Mouse (Mus musculus) lung, embryonic 15.5 days (tissue): ENCODE measurements at regions not wholly inside any gene's neighbourhood (a gene's known extent, or its start where the extent isn't known, plus 50 kb on each side); places are given as distances from the start of the nearest gene placed in this dataset.

Experiments used
- ATAC-seq: fragments of 200-750 bp; cut with Nextera tagmentation; 2 replicates; pipeline ENCODE4 v1.8.0; 2017; ENCODE audit warnings: moderate number of reproducible peaks, borderline replicate concordance; ENCODE audit not compliant: low FRiP score, low TSS enrichment; ENCODE audit errors: extremely low read depth
- H3K27ac ChIP-seq: fragments of 300-500 bp; sonication (generic); 2 replicates; pipeline ENCODE4 v1.5.1; 2015; ENCODE audit warnings: moderate library complexity, mild to moderate bottlenecking, inconsistent platforms
- H3K27me3 ChIP-seq: fragments of 300-500 bp; sonication (generic); 2 replicates; pipeline ENCODE4 v1.6.1; 2015; ENCODE audit warnings: inconsistent platforms
- H3K36me3 ChIP-seq: fragments of 300-500 bp; sonication (generic); 2 replicates; pipeline ENCODE4 v1.6.1; 2015; ENCODE audit warnings: inconsistent platforms
- H3K4me1 ChIP-seq: fragments of 300-500 bp; sonication (generic); 2 replicates; pipeline ENCODE4 v1.6.1; 2015; ENCODE audit warnings: inconsistent platforms
- H3K4me2 ChIP-seq: fragments of 300-500 bp; sonication (generic); 2 replicates; pipeline ENCODE4 v1.6.1; 2015; ENCODE audit warnings: inconsistent platforms, mild to moderate bottlenecking, moderate library complexity
- H3K4me3 ChIP-seq: fragments of 300-500 bp; sonication (generic); 2 replicates; pipeline ENCODE4 v1.5.1; 2015; ENCODE audit warnings: mild to moderate bottlenecking, inconsistent platforms
- H3K9ac ChIP-seq: fragments of 300-500 bp; sonication (generic); 2 replicates; pipeline ENCODE4 v1.6.1; 2015; ENCODE audit warnings: inconsistent platforms
- H3K9me3 ChIP-seq: fragments of 300-500 bp; sonication (generic); 2 replicates; pipeline ENCODE4 v1.6.1; 2016; ENCODE audit warnings: inconsistent platforms
- WGBS: fragments of 180-500 bp; shearing (Covaris S2); methylation state at CpG from one replicate; pipeline ENCODE4 v1.1.7; 2015; 5-methylcytosine and 5-hydroxymethylcytosine counted together

GRCm38 (mm10) chr10:17331607-17332008 is 391.4 kb upstream of the Cited2 start:
- Histone ChIP-seq H3K9me3 (no peaks in the 10 kb centered on the region), H3K27ac (no peak overlapping the region), H3K27me3 (no peaks in the 10 kb centered on the region), H3K36me3 (no peaks in the 10 kb centered on the region), H3K4me3 (peak overlapping the region; percentile 24), H3K4me1 (peaks cover 23% of the 10 kb centered on the region; the same call in 1 of the 2 replicates), H3K4me2 (peak overlapping the region; percentile 46), H3K9ac (peak overlapping the region; percentile 28; the same call in 1 of the 2 replicates)
- ATAC-seq: peak; percentile 35; the same call in 1 of the 2 replicates
- WGBS: 4% methylated on average over 7 of the region's 7 CpGs

DNA sequence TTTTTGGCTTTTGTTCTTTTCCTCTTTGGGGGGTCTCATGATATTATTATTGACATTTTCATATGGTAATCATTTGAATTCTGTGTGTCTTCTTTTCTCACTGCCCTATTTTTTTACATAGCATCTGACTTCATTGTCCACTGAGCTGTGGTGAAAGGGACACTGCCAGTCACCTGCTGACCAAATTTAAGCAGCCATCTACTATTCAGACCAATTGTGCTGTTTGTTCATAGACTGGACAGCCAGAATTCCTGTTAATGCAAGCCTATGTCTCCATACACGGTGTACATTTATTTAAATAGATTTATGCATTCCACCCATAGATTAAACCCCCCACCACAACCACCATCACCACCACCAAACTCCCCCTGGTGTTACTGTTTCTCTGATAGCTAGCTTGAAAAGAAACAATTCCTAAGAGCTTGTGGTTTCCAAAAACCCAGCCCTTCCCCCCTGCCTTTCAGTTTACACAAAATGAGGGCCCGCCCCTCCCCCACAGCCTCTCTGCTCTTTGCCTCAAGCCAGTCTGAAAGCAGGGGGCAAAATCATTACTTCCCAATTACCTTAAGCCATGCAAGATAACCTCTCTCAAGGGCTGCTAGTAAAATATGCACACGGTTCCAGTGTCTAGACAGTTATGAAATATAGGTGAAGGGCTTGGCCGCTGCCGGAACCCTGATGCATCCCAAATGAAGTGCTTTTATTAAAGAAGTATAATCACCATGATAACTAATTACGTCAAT is 390.8 kb upstream of the Cited2 start:
- H3K4me1 ChIP-seq: peaks cover 23% of the 10 kb centered on the region; the same call in 1 of the 2 replicates
- H3K36me3 ChIP-seq: no peaks in the 10 kb centered on the region
- no peak overlapping the region for H3K9ac ChIP-seq
- no peak for ATAC-seq
- no peaks in the 10 kb centered on the region for H3K9me3 ChIP-seq
- 33% methylated on average over 6 of the region's 6 CpGs for WGBS
- peak overlapping the region; percentile 46 for H3K4me2 ChIP-seq
- H3K4me3 ChIP-seq: no peak overlapping the region; the same call in 1 of the 2 replicates
- no peak overlapping the region for H3K27ac ChIP-seq
- no peaks in the 10 kb centered on the region for H3K27me3 ChIP-seq

DNA sequence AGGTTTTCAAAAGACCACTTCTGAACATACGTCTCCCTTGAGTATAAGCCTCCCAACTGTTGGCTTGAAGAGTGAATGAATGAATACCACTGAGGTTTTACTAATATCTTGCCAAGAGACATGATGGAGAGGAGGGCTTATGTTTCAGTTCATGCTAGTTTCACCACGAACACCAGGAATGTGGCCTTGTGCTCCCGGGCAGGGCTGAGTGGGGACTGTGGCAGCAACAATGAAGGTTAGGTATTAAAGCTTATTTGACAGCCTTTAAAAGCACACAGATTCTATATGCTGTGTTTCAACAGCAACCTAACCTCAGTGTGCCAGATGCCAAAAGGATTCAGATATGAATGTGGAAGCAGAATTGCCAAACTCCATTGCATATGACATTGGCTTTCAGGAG is 390.0 kb upstream of the Cited2 start:
- H3K36me3 ChIP-seq: no peaks in the 10 kb centered on the region
- no peaks in the 10 kb centered on the region for H3K27me3 ChIP-seq
- no peak for ATAC-seq
- H3K9ac ChIP-seq: no peak overlapping the region
- no peak overlapping the region for H3K4me3 ChIP-seq
- 48% methylated on average over 3 of the region's 3 CpGs for WGBS
- no peak overlapping the region for H3K4me2 ChIP-seq
- no peak overlapping the region for H3K27ac ChIP-seq
- no peaks in the 10 kb centered on the region for H3K9me3 ChIP-seq
- peaks cover 23% of the 10 kb centered on the region; the same call in 1 of the 2 replicates for H3K4me1 ChIP-seq

GRCm38 (mm10) chr10:17333676-17334075 is 389.3 kb upstream of the Cited2 start:
- no peaks in the 10 kb centered on the region for H3K27me3 ChIP-seq
- peak; percentile 27; the same call in 1 of the 2 replicates for ATAC-seq
- H3K27ac ChIP-seq: no peak overlapping the region
- H3K4me2 ChIP-seq: no peak overlapping the region
- H3K4me3 ChIP-seq: no peak overlapping the region
- H3K36me3 ChIP-seq: no peaks in the 10 kb centered on the region
- H3K9ac ChIP-seq: no peak overlapping the region
- WGBS: 18% methylated on average over 6 of the region's 6 CpGs
- H3K4me1 ChIP-seq: peaks cover 23% of the 10 kb centered on the region; the same call in 1 of the 2 replicates
- H3K9me3 ChIP-seq: no peaks in the 10 kb centered on the region

DNA sequence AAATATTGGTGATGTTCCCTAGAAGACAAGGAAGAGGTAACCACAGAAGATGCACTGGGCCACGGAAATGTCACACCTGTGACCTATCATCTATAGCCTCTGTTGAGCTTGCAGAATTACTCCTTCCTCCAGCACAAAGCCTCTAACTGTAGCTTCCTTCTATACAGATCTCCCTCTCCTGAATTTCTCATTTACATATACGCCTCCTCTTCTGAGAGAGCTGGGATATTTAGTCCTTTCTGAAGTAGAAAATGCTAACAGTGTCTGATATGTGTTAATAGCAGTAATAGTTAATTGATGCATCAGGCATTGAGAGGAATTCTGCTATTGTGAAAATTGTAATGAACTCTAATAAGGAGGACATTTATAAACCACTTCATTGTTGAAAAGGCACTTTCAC is 385.8 kb upstream of the Cited2 start:
- Histone ChIP-seq H3K36me3 (no peaks in the 10 kb centered on the region), H3K9ac (no peak overlapping the region), H3K27ac (no peak overlapping the region), H3K4me3 (no peak overlapping the region), H3K4me2 (no peak overlapping the region), H3K9me3 (no peaks in the 10 kb centered on the region), H3K4me1 (peaks cover 10% of the 10 kb centered on the region; the same call in 1 of the 2 replicates), H3K27me3 (no peaks in the 10 kb centered on the region)
- WGBS: 83% methylated on average over 2 of the region's 2 CpGs
- ATAC-seq: no peak

- Histone ChIP-seq H3K4me1 (no peaks in the 10 kb centered on the region), H3K36me3 (no peaks in the 10 kb centered on the region), H3K9ac (no peak overlapping the region), H3K27me3 (no peaks in the 10 kb centered on the region), H3K27ac (no peak overlapping the region), H3K9me3 (no peaks in the 10 kb centered on the region), H3K4me3 (no peak overlapping the region), H3K4me2 (no peak overlapping the region)
- ATAC-seq: no peak
- 88% methylated on average over 1 of the region's 1 CpGs for WGBS
These were observed 379.2 kb upstream of the Cited2 start for GRCm38 (mm10) chr10:17343829-17344228.

- Histone ChIP-seq H3K27ac (no peak overlapping the region), H3K4me3 (no peak overlapping the region), H3K27me3 (no peaks in the 10 kb centered on the region), H3K9me3 (no peaks in the 10 kb centered on the region), H3K36me3 (no peaks in the 10 kb centered on the region), H3K4me1 (no peaks in the 10 kb centered on the region; the same call in 1 of the 2 replicates), H3K4me2 (no peak overlapping the region), H3K9ac (no peak overlapping the region)
- 86% methylated on average over 14 of the region's 14 CpGs for WGBS
- no peak for ATAC-seq
These were observed 370.6 kb upstream of the Cited2 start for GRCm38 (mm10) chr10:17352202-17352994.

DNA sequence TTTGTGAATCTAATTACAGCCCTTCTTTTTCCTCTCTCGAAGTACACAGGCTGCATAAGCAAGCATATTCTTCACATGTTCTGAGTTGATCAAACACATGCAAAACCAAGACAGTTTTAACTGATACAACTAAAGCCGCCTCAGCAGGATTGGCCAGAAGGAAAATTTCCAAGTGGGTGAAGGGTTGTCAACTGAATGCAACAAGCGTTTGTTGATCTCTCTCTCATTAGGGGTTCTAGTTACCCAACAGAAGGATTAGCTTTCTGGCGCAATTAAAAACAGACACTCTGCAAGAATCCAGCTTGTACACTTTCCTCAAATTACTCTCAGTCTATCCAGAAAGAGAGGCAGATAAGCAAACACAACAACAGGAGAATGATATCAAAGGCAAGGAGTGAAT is 367.5 kb upstream of the Cited2 start:
- no peak; the same call in 1 of the 2 replicates for ATAC-seq
- Histone ChIP-seq H3K4me3 (no peak overlapping the region), H3K4me2 (no peak overlapping the region), H3K9ac (no peak overlapping the region), H3K27me3 (no peaks in the 10 kb centered on the region), H3K9me3 (no peaks in the 10 kb centered on the region), H3K36me3 (no peaks in the 10 kb centered on the region), H3K4me1 (no peaks in the 10 kb centered on the region; the same call in 1 of the 2 replicates), H3K27ac (0 out of 2 replicates have a peak overlapping the region, but pooled peaks have one; percentile 3)
- 50% methylated on average over 4 of the region's 4 CpGs for WGBS

GRCm38 (mm10) chr10:17356041-17356440 is 367.0 kb upstream of the Cited2 start:
- Histone ChIP-seq H3K4me2 (no peak overlapping the region), H3K36me3 (no peaks in the 10 kb centered on the region), H3K4me3 (no peak overlapping the region), H3K27me3 (no peaks in the 10 kb centered on the region), H3K9me3 (no peaks in the 10 kb centered on the region), H3K4me1 (no peaks in the 10 kb centered on the region; the same call in 1 of the 2 replicates), H3K27ac (peak overlapping the region; percentile 52; the same call in 1 of the 2 replicates), H3K9ac (no peak overlapping the region)
- 37% methylated on average over 3 of the region's 3 CpGs for WGBS
- ATAC-seq: peak; percentile 49; the same call in 1 of the 2 replicates

DNA sequence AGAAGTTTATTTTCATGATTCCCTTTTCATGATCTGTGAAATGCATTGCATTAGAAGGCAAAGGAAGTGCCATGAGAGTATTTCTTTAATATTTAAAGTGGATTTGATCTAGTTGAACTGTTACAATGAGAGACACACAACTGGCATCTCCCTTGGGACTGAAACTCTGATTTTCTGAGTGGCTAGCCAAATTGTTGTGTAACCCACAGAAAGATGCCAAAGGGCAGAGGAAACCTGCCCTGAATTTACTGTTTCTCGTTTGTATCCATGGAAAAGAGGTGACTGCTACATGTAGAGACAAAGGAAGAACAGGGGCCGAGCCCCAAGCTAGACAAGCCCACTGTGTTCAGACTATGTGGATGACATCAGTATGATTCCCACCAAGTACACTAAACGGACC is 360.4 kb upstream of the Cited2 start:
- H3K36me3 ChIP-seq: no peaks in the 10 kb centered on the region
- WGBS: 63% methylated on average over 3 of the region's 3 CpGs
- no peak overlapping the region for H3K9ac ChIP-seq
- H3K4me2 ChIP-seq: no peak overlapping the region
- peaks cover 5% of the 10 kb centered on the region; the same call in 1 of the 2 replicates for H3K4me1 ChIP-seq
- no peaks in the 10 kb centered on the region for H3K9me3 ChIP-seq
- ATAC-seq: no peak
- no peaks in the 10 kb centered on the region for H3K27me3 ChIP-seq
- no peak overlapping the region for H3K27ac ChIP-seq
- H3K4me3 ChIP-seq: no peak overlapping the region

GRCm38 (mm10) chr10:17366042-17366740 is 356.8 kb upstream of the Cited2 start:
- Histone ChIP-seq H3K4me2 (no peak overlapping the region), H3K9ac (no peak overlapping the region), H3K4me1 (peaks cover 5% of the 10 kb centered on the region; the same call in 1 of the 2 replicates), H3K27me3 (no peaks in the 10 kb centered on the region), H3K36me3 (no peaks in the 10 kb centered on the region), H3K27ac (no peak overlapping the region), H3K9me3 (no peaks in the 10 kb centered on the region), H3K4me3 (no peak overlapping the region)
- ATAC-seq: no peak
- WGBS: 62% methylated on average over 3 of the region's 3 CpGs
